Comparison of ENCODE assay signal across 13 mouse cellular contexts in the genomic region with DNA sequence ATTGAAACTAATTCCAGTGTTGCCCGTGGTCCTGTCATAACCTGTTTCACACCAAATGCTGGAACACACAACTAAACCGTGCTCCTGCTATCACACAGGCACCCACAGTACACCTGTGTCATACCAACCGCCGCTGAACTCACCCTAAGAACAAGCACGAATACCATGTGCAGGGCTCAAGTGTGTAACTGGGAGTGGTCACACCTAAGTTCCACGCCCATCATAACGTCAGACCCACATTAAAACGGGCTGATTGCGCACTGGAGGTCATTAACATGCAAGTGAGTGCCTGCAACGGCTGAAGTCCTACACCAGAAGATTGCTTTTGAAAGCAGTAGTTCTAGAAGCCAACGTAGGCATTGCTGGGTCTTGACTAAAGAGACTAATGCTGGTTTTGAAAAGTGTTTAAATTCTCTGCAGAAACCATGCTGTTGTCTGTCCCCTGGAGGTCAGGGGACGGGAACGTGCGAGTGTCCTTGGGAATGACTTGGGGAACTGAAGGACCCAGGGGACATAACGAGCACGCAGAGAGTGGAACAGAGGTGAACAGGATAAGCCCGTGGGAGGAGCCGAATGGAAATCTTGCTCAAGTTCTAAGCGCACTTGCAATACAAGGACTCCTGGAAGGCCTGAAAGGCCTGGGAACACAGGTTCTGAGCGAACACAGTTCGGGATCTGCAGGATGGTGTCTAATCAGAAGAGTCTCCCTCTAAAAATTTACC. TPM values are rescaled to one million over a fixed set of nuclear protein-coding genes. Genes with fewer than 3 reads are reported as not detected.
DNase-seq lines count a peak whose midpoint lies in the region; ATAC-seq and TF ChIP-seq lines count a peak whose summit lies in the region.
"Had no signal": no experiment of that assay in that cellular context is flagged by ENCODE, and none has a peak within 500 bp of the region (broad histone marks: within the 10 kb centered on the region; RNA-seq: fewer than 3 reads in every experiment).

No protein-coding gene starts in this region.

- peak; percentile 62 for DNase-seq in kidney, adult 2 months
- DNase-seq in lung, adult 18-20 months: peak; percentile 57 to 69
- no peak for DNase-seq in thymus, postnatal 36 days
- no peak for DNase-seq in right cerebral cortex, adult 18-20 months
- DNase-seq: heart, adult 2 months; heart, postnatal 14 days; liver, postnatal 0 days; thymus, postnatal 4 days had no signal

- H3K4me2 ChIP-seq in kidney, embryonic 16.5 days (replicated peaks; ENCODE audit: low read depth, low read length): no peak overlapping the region
- no peak overlapping the region for H3K4me2 ChIP-seq in intestine, embryonic 15.5 days (replicated peaks)
- H3K4me2 ChIP-seq in stomach, embryonic 16.5 days (ENCODE audit: low read depth, low read length): no peak overlapping the region
- H3K4me2 ChIP-seq: limb, embryonic 13.5 days; midbrain, embryonic 12.5 days had no signal

- no peak for ATAC-seq in kidney, embryonic 16.5 days (ENCODE audit: low FRiP score, low TSS enrichment)
- ATAC-seq in intestine, embryonic 15.5 days: peak; percentile 88
- peak; percentile 81 for ATAC-seq in stomach, embryonic 16.5 days (ENCODE audit: insufficient read depth, low FRiP score)
- ATAC-seq: liver, postnatal 0 days had no signal

- TF ChIP-seq POLR2A in kidney, adult 2 months (IDR thresholded peaks at IDR 0.05; ENCODE audit: low read depth, low read length): no peak

- 69% methylated on average over 21 of the region's 21 CpGs for WGBS in kidney, adult 2 months
- WGBS in kidney, embryonic 16.5 days: 79% methylated on average over 21 of the region's 21 CpGs
- WGBS in intestine, embryonic 15.5 days: 78% methylated on average over 21 of the region's 21 CpGs
- WGBS in stomach, embryonic 16.5 days: 72% methylated on average over 21 of the region's 21 CpGs

- TF ChIP-seq CTCF in kidney, adult 2 months (conservative IDR thresholded peaks at IDR 0.05; ENCODE audit: insufficient read depth, insufficient read length, low read depth, low read length): no peak

- H3K4me3 ChIP-seq in kidney, adult 2 months (ENCODE audit: insufficient read depth, low read depth, low read length): no peak overlapping the region
- H3K4me3 ChIP-seq in kidney, embryonic 16.5 days (ENCODE audit: low read length): no peak overlapping the region
- no peak overlapping the region for H3K4me3 ChIP-seq in intestine, embryonic 15.5 days (replicated peaks)
- no peak overlapping the region for H3K4me3 ChIP-seq in stomach, embryonic 16.5 days (replicated peaks; ENCODE audit: low read length)
- H3K4me3 ChIP-seq: heart, adult 2 months; limb, embryonic 13.5 days; midbrain, embryonic 12.5 days had no signal

- H3K4me1 ChIP-seq in kidney, adult 2 months (ENCODE audit: control insufficient read depth, insufficient read depth, low read length): no peaks in the 10 kb centered on the region
- H3K4me1 ChIP-seq in kidney, embryonic 16.5 days (ENCODE audit: insufficient read depth, low read length): 0 out of 2 replicates have a peak, but pooled peaks cover 4% of the 10 kb centered on the region
- no peaks in the 10 kb centered on the region for H3K4me1 ChIP-seq in intestine, embryonic 15.5 days (replicated peaks)
- no peaks in the 10 kb centered on the region for H3K4me1 ChIP-seq in stomach, embryonic 16.5 days (ENCODE audit: control insufficient read depth, insufficient read depth, low read length)

- no peaks in the 10 kb centered on the region for H3K27me3 ChIP-seq in kidney, adult 2 months (replicated peaks; ENCODE audit: control insufficient read depth, insufficient read depth, low read length)
- no peaks in the 10 kb centered on the region for H3K27me3 ChIP-seq in kidney, embryonic 16.5 days (ENCODE audit: insufficient read depth, low read length)
- H3K27me3 ChIP-seq in intestine, embryonic 15.5 days (replicated peaks): no peaks in the 10 kb centered on the region
- H3K27me3 ChIP-seq in stomach, embryonic 16.5 days (ENCODE audit: control insufficient read depth, insufficient read depth, low read length): no peaks in the 10 kb centered on the region
- H3K27me3 ChIP-seq: midbrain, embryonic 12.5 days had no signal

- no peaks in the 10 kb centered on the region for H3K36me3 ChIP-seq in kidney, adult 2 months (ENCODE audit: control insufficient read depth, insufficient read depth, low read length)
- no peaks in the 10 kb centered on the region for H3K36me3 ChIP-seq in kidney, embryonic 16.5 days (ENCODE audit: insufficient read depth, low read length)
- no peaks in the 10 kb centered on the region for H3K36me3 ChIP-seq in intestine, embryonic 15.5 days
- no peaks in the 10 kb centered on the region for H3K36me3 ChIP-seq in stomach, embryonic 16.5 days (ENCODE audit: control insufficient read depth, insufficient read depth, low read length)
- H3K36me3 ChIP-seq: limb, embryonic 13.5 days; midbrain, embryonic 12.5 days had no signal

- H3K9me3 ChIP-seq in kidney, embryonic 16.5 days (ENCODE audit: low read length): no peaks in the 10 kb centered on the region
- no peaks in the 10 kb centered on the region for H3K9me3 ChIP-seq in intestine, embryonic 15.5 days
- no peaks in the 10 kb centered on the region for H3K9me3 ChIP-seq in stomach, embryonic 16.5 days (replicated peaks; ENCODE audit: control insufficient read depth, low read length)
- H3K9me3 ChIP-seq: limb, embryonic 13.5 days; midbrain, embryonic 12.5 days had no signal

- H3K9ac ChIP-seq in kidney, embryonic 16.5 days (replicated peaks; ENCODE audit: low read length): no peak overlapping the region
- H3K9ac ChIP-seq in intestine, embryonic 15.5 days: no peak overlapping the region
- H3K9ac ChIP-seq in stomach, embryonic 16.5 days (ENCODE audit: low read length): no peak overlapping the region
- H3K9ac ChIP-seq: limb, embryonic 13.5 days; liver, postnatal 0 days; midbrain, embryonic 12.5 days had no signal

- H3K27ac ChIP-seq in kidney, adult 2 months (ENCODE audit: insufficient read depth, low read depth, low read length): no peak overlapping the region
- H3K27ac ChIP-seq in kidney, embryonic 16.5 days (ENCODE audit: low read length): no peak overlapping the region
- H3K27ac ChIP-seq in intestine, embryonic 15.5 days: no peak overlapping the region
- H3K27ac ChIP-seq in stomach, embryonic 16.5 days (ENCODE audit: low read length): peak overlapping the region; percentile 49; the same call in 1 of the 2 replicates
- H3K27ac ChIP-seq: heart, adult 2 months; limb, embryonic 13.5 days; midbrain, embryonic 12.5 days had no signal

RNA-seq across cellular contexts. Expression of gene Arhgef28, which starts 22.9 kb away (rescaled TPM):
- 39.3 and 48.1 TPM in 2 replicates for polyA plus RNA-seq in kidney, adult 2 months (2012; rRNA removed)
- polyA plus RNA-seq in kidney, embryonic 16.5 days (2015; fragmentation: Nextera tagmentation; extraction: Ambion mirVana): 45.1 and 51.2 TPM in 2 replicates
- polyA plus RNA-seq in intestine, embryonic 15.5 days (2015; fragmentation: Nextera tagmentation; extraction: Ambion mirVana): 15.6 and 18.1 TPM in 2 replicates
- polyA plus RNA-seq in stomach, embryonic 16.5 days (2015; fragmentation: Nextera tagmentation; extraction: Ambion mirVana): 26.6 and 30.7 TPM in 2 replicates

Comparison
In these comparisons a context has a peak if more than half of its experiments do, and no peak if none do; other contexts are left out.
1. DNase-seq: peak in kidney, adult 2 months (single experiment) and lung, adult 18-20 months (2 of 2); none in thymus, postnatal 36 days (0 of 2) and right cerebral cortex, adult 18-20 months (single experiment).